Mouse (Mus musculus) retina, postnatal 7 days (tissue): ENCODE measurements around the gene Rpl37.

ENCODE experiments used
- DNase-seq: peaks from one replicate; pipeline ENCODE4 v3.0.0-alpha.2; 2012; ENCODE audit warnings: low read depth, low spot score

The Rpl37 gene

GRCm38 (mm10) chr15:5116270-5117030 lies at the start of gene Rpl37:
TSS of gene Rpl37 (plus strand) at chr15:5116645.
- peak; percentile 96 for DNase-seq

- peak; percentile 60 for DNase-seq
Observed at GRCm38 (mm10) chr15:5068801-5069518, 47.5 kb upstream of the Rpl37 start.

GRCm38 (mm10) chr15:5081235-5081634 lies 35.2 kb upstream of the Rpl37 start:
- no peak for DNase-seq

- no peak for DNase-seq
Observed at GRCm38 (mm10) chr15:5086162-5086561, 30.3 kb upstream of the Rpl37 start.

- no peak for DNase-seq
Observed at GRCm38 (mm10) chr15:5088850-5089608, 27.4 kb upstream of the Rpl37 start.

- DNase-seq, result no peak
Observed at GRCm38 (mm10) chr15:5090131-5090530, 26.3 kb upstream of the Rpl37 start.

GRCm38 (mm10) chr15:5095534-5096301 lies 20.7 kb upstream of the Rpl37 start:
- DNase-seq, result no peak

- DNase-seq, result no peak
Observed at GRCm38 (mm10) chr15:5097376-5097775, 19.1 kb upstream of the Rpl37 start.

- no peak for DNase-seq
Observed at GRCm38 (mm10) chr15:5102312-5102711, 14.1 kb upstream of the Rpl37 start.

- no peak for DNase-seq
Observed at GRCm38 (mm10) chr15:5105891-5106290, 10.6 kb upstream of the Rpl37 start.

- no peak for DNase-seq
Observed at GRCm38 (mm10) chr15:5106293-5106692, 10.2 kb upstream of the Rpl37 start.

GRCm38 (mm10) chr15:5107686-5108654 lies 8.5 kb upstream of the Rpl37 start, which contains the start of gene Card6:
TSS of gene Card6 (minus strand) at chr15:5108539.
- DNase-seq, result no peak

GRCm38 (mm10) chr15:5108655-5109040 lies 7.8 kb upstream of the Rpl37 start:
- DNase-seq, result no peak

- DNase-seq, result no peak
Observed at GRCm38 (mm10) chr15:5112651-5113050, 3.8 kb upstream of the Rpl37 start.

- DNase-seq, result no peak
Observed at GRCm38 (mm10) chr15:5115173-5115572, 1.3 kb upstream of the Rpl37 start.

- no peak for DNase-seq
Observed at GRCm38 (mm10) chr15:5117031-5117601, 671 bp downstream of the Rpl37 start.

GRCm38 (mm10) chr15:5118626-5119025 lies 2.2 kb downstream of the Rpl37 start:
- DNase-seq, result no peak

GRCm38 (mm10) chr15:5119192-5119591 lies 2.7 kb downstream of the Rpl37 start:
- no peak for DNase-seq

GRCm38 (mm10) chr15:5119707-5120106 lies 3.3 kb downstream of the Rpl37 start:
- no peak for DNase-seq
